Mouse (Mus musculus): ENCODE measurements around the gene Pltp.

Gene Pltp

GRCm38 (mm10) chr2:164845782-164846181 is 11.7 kb downstream of the Pltp start:
- no peak for DNase-seq

- DNase-seq: no peak
Observed at GRCm38 (mm10) chr2:164835164-164835563, 22.3 kb downstream of the Pltp start.

- peak; percentile 50 for DNase-seq
Observed at GRCm38 (mm10) chr2:164834531-164834930, 23.0 kb downstream of the Pltp start.

- DNase-seq: peak; percentile 98
Observed at GRCm38 (mm10) chr2:164833314-164833959, 24.1 kb downstream of the Pltp start, which contains the start of gene Neurl2. Neurl2 (minus strand) TSS chr2:164833456.

- peak; percentile 79 for DNase-seq
Observed at GRCm38 (mm10) chr2:164832748-164833301, 24.7 kb downstream of the Pltp start, which contains the start of gene Ctsa. Ctsa (plus strand) TSS chr2:164832873.

- DNase-seq: no peak
Observed at GRCm38 (mm10) chr2:164832032-164832747, 25.3 kb downstream of the Pltp start.

GRCm38 (mm10) chr2:164831029-164831428 is 26.5 kb downstream of the Pltp start:
- DNase-seq: no peak

- DNase-seq: no peak
Observed at GRCm38 (mm10) chr2:164829090-164829489, 28.4 kb downstream of the Pltp start.

GRCm38 (mm10) chr2:164828437-164828836 is 29.1 kb downstream of the Pltp start, which contains the start of gene Spata25:
Spata25 (minus strand) TSS chr2:164828537.
- no peak for DNase-seq

GRCm38 (mm10) chr2:164827146-164827850 is 30.2 kb downstream of the Pltp start:
- no peak for DNase-seq

GRCm38 (mm10) chr2:164825521-164825920 is 32.0 kb downstream of the Pltp start:
- no peak for DNase-seq

GRCm38 (mm10) chr2:164823969-164824368 is 33.5 kb downstream of the Pltp start:
- no peak for DNase-seq

GRCm38 (mm10) chr2:164823181-164823585 is 34.3 kb downstream of the Pltp start:
- no peak for DNase-seq

GRCm38 (mm10) chr2:164822636-164823165 is 34.8 kb downstream of the Pltp start, which contains the start of gene Zswim1:
Zswim1 (plus strand) TSS chr2:164822686.
- DNase-seq: peak; percentile 100

- no peak for DNase-seq
Observed at GRCm38 (mm10) chr2:164821060-164821459, 36.5 kb downstream of the Pltp start.

GRCm38 (mm10) chr2:164817703-164818102 is 39.8 kb downstream of the Pltp start:
- DNase-seq: no peak

GRCm38 (mm10) chr2:164817206-164817605 is 40.3 kb downstream of the Pltp start:
- no peak for DNase-seq

- no peak for DNase-seq
Observed at GRCm38 (mm10) chr2:164815821-164816220, 41.7 kb downstream of the Pltp start.

GRCm38 (mm10) chr2:164815348-164815747 is 42.2 kb downstream of the Pltp start:
- DNase-seq: no peak

- no peak for DNase-seq
Observed at GRCm38 (mm10) chr2:164813557-164813956, 44.0 kb downstream of the Pltp start.

GRCm38 (mm10) chr2:164806614-164807013 is 50.9 kb downstream of the Pltp start:
- DNase-seq: no peak

- no peak for DNase-seq
Observed at GRCm38 (mm10) chr2:164805332-164805718, 52.2 kb downstream of the Pltp start.
